Mouse (Mus musculus) heart, embryonic 12.5 days (tissue): ENCODE data around the gene Slc44a2. TPM values are rescaled to one million over a fixed set of nuclear protein-coding genes. Genes with fewer than 3 reads are reported as not detected.
A peak's percentile ranks its signal among the peaks of the same experiment; 100 is the strongest.

Source experiments
- ATAC-seq: fragments of 200-750 bp; cut with Nextera tagmentation; 2 replicates; pipeline ENCODE4 v1.8.0; 2017; ENCODE audit warnings: moderate TSS enrichment, moderate library complexity; ENCODE audit not compliant: insufficient number of reproducible peaks, low FRiP score
- H3K27ac ChIP-seq: fragments of 300-500 bp; sonication (generic); 2 replicates; pipeline ENCODE4 v1.5.1; 2016; ENCODE audit warnings: mild to moderate bottlenecking, moderate library complexity; ENCODE audit not compliant: poor library complexity, severe bottlenecking
- H3K27me3 ChIP-seq: fragments of 300-500 bp; sonication (generic); replicated peaks from 2 replicates; pipeline ENCODE4 v1.6.1; 2016; ENCODE audit warnings: mild to moderate bottlenecking, moderate library complexity
- H3K36me3 ChIP-seq: fragments of 300-500 bp; sonication (generic); 2 replicates; pipeline ENCODE4 v1.6.1; 2016; ENCODE audit warnings: mild to moderate bottlenecking, moderate library complexity
- H3K4me1 ChIP-seq: fragments of 300-500 bp; sonication (generic); replicated peaks from 2 replicates; pipeline ENCODE4 v1.6.1; 2016; ENCODE audit warnings: mild to moderate bottlenecking
- H3K4me2 ChIP-seq: fragments of 300-500 bp; sonication (generic); 2 replicates; pipeline ENCODE4 v1.6.1; 2016; ENCODE audit warnings: mild to moderate bottlenecking, moderate library complexity
- H3K4me3 ChIP-seq: fragments of 300-500 bp; sonication (generic); 2 replicates; pipeline ENCODE4 v1.5.1; 2016; ENCODE audit warnings: mild to moderate bottlenecking
- H3K9ac ChIP-seq: fragments of 300-500 bp; sonication (generic); 2 replicates; pipeline ENCODE4 v1.6.1; 2016; ENCODE audit warnings: mild to moderate bottlenecking, moderate library complexity
- H3K9me3 ChIP-seq: fragments of 300-500 bp; sonication (generic); replicated peaks from 2 replicates; pipeline ENCODE4 v1.6.1; 2016; ENCODE audit warnings: mild to moderate bottlenecking, moderate library complexity
- WGBS: fragments of 180-500 bp; shearing (Covaris S2); methylation state at CpG from one replicate; pipeline ENCODE4 v1.1.7; 2016; 5-methylcytosine and 5-hydroxymethylcytosine counted together
- polyA plus RNA-seq: library from polyadenylated mRNA; unstranded; fragments of >200 nt; fragmentation: Nextera tagmentation; extraction: Ambion mirVana; gene quantifications from 2 replicates; pipeline ENCODE4 v1.2.1, GENCODE M21; 2016

Slc44a2 gene
- polyA plus RNA-seq, 1 experiment from 2014 or later = 69.1 TPM

- Histone ChIP-seq H3K4me3 (no peak overlapping the region), H3K36me3 (0 out of 2 replicates have a peak, but pooled peaks cover 4% of the 10 kb centered on the region), H3K4me1 (peaks cover 56% of the 10 kb centered on the region), H3K4me2 (no peak overlapping the region), H3K9me3 (no peaks in the 10 kb centered on the region), H3K27ac (no peak overlapping the region), H3K27me3 (no peaks in the 10 kb centered on the region), H3K9ac (no peak overlapping the region)
- ATAC-seq = no peak
These were observed 14.2 kb downstream of the Slc44a2 start for GRCm38 (mm10) chr9:21334747-21335146.

- H3K27ac ChIP-seq = peak overlapping the region; percentile 19; the same call in 1 of the 2 replicates
- H3K36me3 ChIP-seq = 0 out of 2 replicates have a peak, but pooled peaks cover 4% of the 10 kb centered on the region
- H3K4me1 ChIP-seq = peaks cover 53% of the 10 kb centered on the region
- no peaks in the 10 kb centered on the region for H3K9me3 ChIP-seq
- no peak overlapping the region for H3K4me2 ChIP-seq
- 35% methylated on average over 4 of the region's 4 CpGs for WGBS
- H3K27me3 ChIP-seq = no peaks in the 10 kb centered on the region
- no peak overlapping the region for H3K4me3 ChIP-seq
- no peak overlapping the region for H3K9ac ChIP-seq
- ATAC-seq = no peak
These were observed 14.9 kb downstream of the Slc44a2 start for GRCm38 (mm10) chr9:21335391-21335790.

- ATAC-seq = no peak
- Histone ChIP-seq H3K27ac (no peak overlapping the region), H3K4me2 (no peak overlapping the region), H3K27me3 (no peaks in the 10 kb centered on the region), H3K36me3 (peaks cover 10% of the 10 kb centered on the region; the same call in 1 of the 2 replicates), H3K9ac (no peak overlapping the region), H3K9me3 (no peaks in the 10 kb centered on the region), H3K4me3 (no peak overlapping the region), H3K4me1 (peaks cover 54% of the 10 kb centered on the region)
- WGBS = 84% methylated on average over 8 of the region's 8 CpGs
These were observed 16.0 kb downstream of the Slc44a2 start for GRCm38 (mm10) chr9:21336491-21336890.

GRCm38 (mm10) chr9:21337652-21338051, 17.2 kb downstream of the Slc44a2 start:
- Histone ChIP-seq H3K9me3 (no peaks in the 10 kb centered on the region), H3K4me3 (peak overlapping the region; percentile 43), H3K27ac (no peak overlapping the region), H3K36me3 (peaks cover 22% of the 10 kb centered on the region), H3K4me2 (peak overlapping the region; percentile 69), H3K4me1 (peaks cover 42% of the 10 kb centered on the region), H3K9ac (peak overlapping the region; percentile 73), H3K27me3 (no peaks in the 10 kb centered on the region)
- ATAC-seq = peak; percentile 49; the same call in 1 of the 2 replicates
- 17% methylated on average over 20 of the region's 20 CpGs for WGBS

GRCm38 (mm10) chr9:21340411-21340810, 19.9 kb downstream of the Slc44a2 start:
- Histone ChIP-seq H3K27me3 (no peaks in the 10 kb centered on the region), H3K4me1 (peaks cover 26% of the 10 kb centered on the region), H3K27ac (no peak overlapping the region), H3K4me3 (no peak overlapping the region), H3K36me3 (peaks cover 48% of the 10 kb centered on the region), H3K9ac (no peak overlapping the region), H3K4me2 (no peak overlapping the region), H3K9me3 (no peaks in the 10 kb centered on the region)
- ATAC-seq = peak; percentile 24; the same call in 1 of the 2 replicates
- 49% methylated on average over 4 of the region's 4 CpGs for WGBS

- Histone ChIP-seq H3K27ac (no peak overlapping the region), H3K9ac (no peak overlapping the region), H3K4me1 (no peaks in the 10 kb centered on the region), H3K4me2 (no peak overlapping the region), H3K36me3 (peaks cover 91% of the 10 kb centered on the region), H3K9me3 (no peaks in the 10 kb centered on the region), H3K27me3 (no peaks in the 10 kb centered on the region), H3K4me3 (no peak overlapping the region)
- WGBS = 76% methylated on average over 16 of the region's 16 CpGs
- no peak for ATAC-seq
These were observed 26.3 kb downstream of the Slc44a2 start for GRCm38 (mm10) chr9:21346627-21347365.

- H3K4me2 ChIP-seq = no peak overlapping the region
- H3K9ac ChIP-seq = no peak overlapping the region
- no peaks in the 10 kb centered on the region for H3K27me3 ChIP-seq
- no peak overlapping the region for H3K4me3 ChIP-seq
- no peak overlapping the region for H3K27ac ChIP-seq
- H3K9me3 ChIP-seq = no peaks in the 10 kb centered on the region
- peaks cover 13% of the 10 kb centered on the region for H3K4me1 ChIP-seq
- no peak for ATAC-seq
- H3K36me3 ChIP-seq = peaks cover 81% of the 10 kb centered on the region
- 78% methylated on average over 3 of the region's 3 CpGs for WGBS
These were observed 27.7 kb downstream of the Slc44a2 start for GRCm38 (mm10) chr9:21348152-21348551.

GRCm38 (mm10) chr9:21351178-21351577, 30.7 kb downstream of the Slc44a2 start:
- no peak overlapping the region for H3K9ac ChIP-seq
- no peak overlapping the region for H3K4me3 ChIP-seq
- H3K9me3 ChIP-seq = no peaks in the 10 kb centered on the region
- no peak for ATAC-seq
- H3K4me2 ChIP-seq = no peak overlapping the region
- H3K27me3 ChIP-seq = no peaks in the 10 kb centered on the region
- H3K4me1 ChIP-seq = peaks cover 16% of the 10 kb centered on the region
- H3K27ac ChIP-seq = no peak overlapping the region
- 88% methylated on average over 7 of the region's 7 CpGs for WGBS
- peaks cover 80% of the 10 kb centered on the region for H3K36me3 ChIP-seq

GRCm38 (mm10) chr9:21351702-21352377, 31.3 kb downstream of the Slc44a2 start:
- Histone ChIP-seq H3K4me2 (no peak overlapping the region), H3K4me3 (no peak overlapping the region), H3K27me3 (no peaks in the 10 kb centered on the region), H3K4me1 (peaks cover 16% of the 10 kb centered on the region), H3K27ac (peak overlapping the region; percentile 60), H3K36me3 (peaks cover 75% of the 10 kb centered on the region), H3K9ac (no peak overlapping the region), H3K9me3 (no peaks in the 10 kb centered on the region)
- 91% methylated on average over 4 of the region's 4 CpGs for WGBS
- ATAC-seq = no peak; the same call in 1 of the 2 replicates

GRCm38 (mm10) chr9:21352463-21353372, 32.2 kb downstream of the Slc44a2 start:
- 27% methylated on average over 20 of the region's 20 CpGs for WGBS
- Histone ChIP-seq H3K4me3 (no peak overlapping the region), H3K27me3 (no peaks in the 10 kb centered on the region), H3K9me3 (no peaks in the 10 kb centered on the region), H3K4me2 (peak overlapping the region; percentile 16; the same call in 1 of the 2 replicates), H3K36me3 (peaks cover 66% of the 10 kb centered on the region), H3K27ac (peak overlapping the region; percentile 60), H3K9ac (peak overlapping the region; percentile 18; the same call in 1 of the 2 replicates), H3K4me1 (peaks cover 16% of the 10 kb centered on the region)
- ATAC-seq = peak; percentile 54; the same call in 1 of the 2 replicates
